Mouse (Mus musculus): ENCODE results near the gene Rimbp3.

GRCm38 (mm10) chr16:17249135-17249534 lies 40.7 kb downstream of the Rimbp3 start:
- TF ChIP-seq TAL1 (IDR thresholded peaks at IDR 0.05; ENCODE audit: low read length) (no peak), GATA1 (IDR thresholded peaks at IDR 0.05; ENCODE audit: low read length) (no peak)
